Mouse (Mus musculus): ENCODE data around the gene Akap14.

DNA sequence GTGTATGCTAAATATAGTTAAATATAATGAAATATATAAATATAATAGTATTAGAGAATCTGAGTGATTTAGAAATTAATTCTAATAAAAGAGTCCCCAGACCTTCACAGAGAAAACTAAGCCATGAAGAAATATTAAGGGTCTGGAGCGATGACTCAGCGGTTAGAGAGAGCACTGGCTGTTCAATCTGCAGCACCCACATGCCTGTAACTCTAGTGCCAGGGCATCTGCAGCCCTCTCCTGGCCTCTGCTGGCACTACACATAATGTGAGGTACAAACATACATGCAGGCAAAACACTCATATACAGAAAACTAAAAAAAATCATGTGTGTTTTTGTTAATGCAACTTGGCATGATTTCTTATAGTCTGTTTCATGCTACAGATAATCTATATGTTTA lies 23.7 kb downstream of the Akap14 start:
- TF ChIP-seq POLR2A (IDR thresholded peaks at IDR 0.05; ENCODE audit: low read depth, low read length) (no peak), CTCF (IDR thresholded peaks at IDR 0.05; ENCODE audit: extremely low read depth, insufficient read length, insufficient replicate concordance, low read depth, low read length) (peak; percentile 12; the same call in 1 of the 2 replicates)

All from small intestine, adult 2 months (tissue).